Mouse (Mus musculus): ENCODE measurements around the gene Sarnp.

The Sarnp gene

GRCm38 (mm10) chr10:128913696-128914095 lies 96.6 kb downstream of the Sarnp start:
- no peak for DNase-seq (ENCODE audit: low read depth, low spot score)

DNA sequence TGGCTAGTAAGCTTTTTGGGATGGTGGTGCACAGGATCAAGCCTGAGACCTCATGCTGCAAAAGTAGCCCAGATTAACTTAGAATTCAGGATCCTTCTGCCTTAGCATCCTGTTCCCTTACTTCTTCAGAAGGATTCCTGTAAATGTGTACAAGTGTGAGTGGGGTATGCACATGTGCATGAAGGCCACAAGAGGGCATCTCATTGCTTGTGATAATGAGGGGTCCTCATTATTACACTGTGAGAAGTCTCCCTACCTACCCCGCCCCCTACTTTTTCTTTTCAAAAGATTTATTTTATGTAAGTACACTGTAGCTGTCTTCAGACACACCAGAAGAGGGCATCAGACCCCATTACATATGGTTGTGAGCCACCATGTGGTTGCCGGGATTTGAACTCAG lies 98.4 kb downstream of the Sarnp start:
- no peak for DNase-seq (ENCODE audit: low read depth, low spot score)

DNA sequence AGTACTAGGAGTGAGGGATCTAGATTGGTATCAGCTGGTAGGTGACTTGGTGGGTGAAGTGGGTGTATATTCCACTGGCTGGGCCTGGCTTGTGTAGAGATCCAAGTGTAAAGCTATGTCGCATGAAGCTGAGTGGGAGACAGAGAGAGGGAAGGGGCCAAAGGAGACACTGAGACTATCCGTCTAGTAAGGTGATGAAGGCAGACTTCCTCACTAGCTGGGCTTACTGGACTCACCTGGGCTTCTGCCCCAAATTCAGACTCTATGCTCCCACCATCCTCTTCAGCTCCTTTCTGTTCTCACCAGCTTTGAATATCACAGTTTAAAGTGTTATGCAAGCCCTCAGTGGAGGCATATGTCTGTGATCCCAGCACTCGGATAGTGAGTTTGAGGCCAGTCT lies 99.5 kb downstream of the Sarnp start:
- no peak for DNase-seq (ENCODE audit: low read depth, low spot score)

DNA sequence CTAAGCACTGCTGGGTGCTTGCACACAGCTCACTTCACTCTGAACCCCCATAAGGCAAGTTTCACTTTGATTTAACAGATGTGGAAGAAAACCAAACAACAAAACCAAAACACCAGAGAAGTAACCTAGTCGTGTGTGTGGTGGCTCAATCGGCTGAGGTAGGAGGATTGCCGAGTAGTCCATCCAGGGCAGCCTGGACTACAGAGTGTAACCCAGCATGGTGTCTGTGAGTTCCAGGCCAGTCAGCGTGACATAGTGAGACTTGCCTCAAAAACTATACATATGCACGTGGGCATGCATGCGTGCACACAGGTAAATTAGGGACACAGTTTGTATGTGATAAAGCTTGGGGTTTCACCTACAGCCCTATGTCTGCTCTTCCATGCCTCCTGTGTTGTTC lies 100.3 kb downstream of the Sarnp start:
- DNase-seq (ENCODE audit: low read depth, low spot score), result no peak

- DNase-seq (ENCODE audit: low read depth, low spot score), result no peak
Measured at GRCm38 (mm10) chr10:128918246-128918645, 101.1 kb downstream of the Sarnp start.

DNA sequence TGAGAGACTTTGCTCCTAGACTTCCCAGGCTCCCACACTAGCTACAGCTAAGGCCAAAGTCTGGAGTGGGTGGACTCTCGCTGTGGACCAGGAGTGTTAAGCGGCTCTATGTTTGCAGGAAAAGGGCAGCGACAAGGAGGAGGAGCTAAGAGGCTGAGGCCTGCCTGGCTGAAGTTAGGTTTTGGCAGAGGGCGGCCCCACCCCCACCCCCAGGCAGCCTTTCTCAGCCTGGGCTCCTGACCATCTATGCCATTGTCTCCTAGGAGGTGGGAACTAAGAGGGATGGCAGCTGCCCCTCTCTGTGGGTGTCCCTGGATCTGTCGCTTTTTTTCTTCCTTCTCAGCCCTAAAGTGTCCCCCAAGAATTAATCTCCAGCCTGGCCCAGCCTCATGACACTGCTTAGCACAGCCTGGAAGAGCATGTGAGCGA lies 102.1 kb downstream of the Sarnp start:
- DNase-seq (ENCODE audit: low read depth, low spot score), result no peak

- DNase-seq (ENCODE audit: low read depth, low spot score), result no peak
Measured at GRCm38 (mm10) chr10:128919966-128920365, 102.8 kb downstream of the Sarnp start.

GRCm38 (mm10) chr10:128920736-128921161 lies 103.6 kb downstream of the Sarnp start:
- no peak for DNase-seq (ENCODE audit: low read depth, low spot score)

DNA sequence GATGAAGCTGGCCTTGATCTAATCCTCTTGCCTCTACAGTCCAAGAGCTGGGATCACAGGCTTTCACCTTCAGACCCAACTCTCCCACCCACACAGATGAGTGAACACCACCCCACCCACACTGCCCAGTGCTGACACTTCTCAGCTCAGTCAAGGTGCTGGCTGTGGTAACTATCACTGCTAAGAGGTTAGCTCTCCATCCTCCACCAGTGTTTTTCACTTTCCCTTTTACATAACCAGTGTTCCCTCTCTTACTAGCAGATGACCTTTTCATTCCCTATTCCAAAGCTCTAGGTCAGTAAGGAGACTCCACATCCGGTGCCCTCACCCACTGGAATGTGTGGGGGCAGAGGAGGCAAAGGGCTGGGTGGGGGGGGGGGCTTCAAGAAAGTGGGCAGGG lies 104.1 kb downstream of the Sarnp start:
- no peak for DNase-seq (ENCODE audit: low read depth, low spot score)

- no peak for DNase-seq (ENCODE audit: low read depth, low spot score)
Measured at GRCm38 (mm10) chr10:128921883-128922821, 105.0 kb downstream of the Sarnp start.

DNA sequence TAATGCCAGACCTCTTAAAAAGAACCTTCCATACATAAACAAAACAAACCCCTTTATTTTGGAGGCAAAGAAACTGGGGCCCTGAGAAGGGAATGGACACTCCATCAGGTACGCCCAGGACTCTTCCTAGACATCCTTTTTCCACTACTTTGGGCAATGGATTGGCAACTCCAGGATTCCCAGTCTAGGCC lies 105.6 kb downstream of the Sarnp start, which contains the start of gene Rdh5:
Gene Rdh5 (minus strand): TSS at position 67 of the 191 bp plus-strand sequence.
- DNase-seq (ENCODE audit: low read depth, low spot score), result no peak

DNA sequence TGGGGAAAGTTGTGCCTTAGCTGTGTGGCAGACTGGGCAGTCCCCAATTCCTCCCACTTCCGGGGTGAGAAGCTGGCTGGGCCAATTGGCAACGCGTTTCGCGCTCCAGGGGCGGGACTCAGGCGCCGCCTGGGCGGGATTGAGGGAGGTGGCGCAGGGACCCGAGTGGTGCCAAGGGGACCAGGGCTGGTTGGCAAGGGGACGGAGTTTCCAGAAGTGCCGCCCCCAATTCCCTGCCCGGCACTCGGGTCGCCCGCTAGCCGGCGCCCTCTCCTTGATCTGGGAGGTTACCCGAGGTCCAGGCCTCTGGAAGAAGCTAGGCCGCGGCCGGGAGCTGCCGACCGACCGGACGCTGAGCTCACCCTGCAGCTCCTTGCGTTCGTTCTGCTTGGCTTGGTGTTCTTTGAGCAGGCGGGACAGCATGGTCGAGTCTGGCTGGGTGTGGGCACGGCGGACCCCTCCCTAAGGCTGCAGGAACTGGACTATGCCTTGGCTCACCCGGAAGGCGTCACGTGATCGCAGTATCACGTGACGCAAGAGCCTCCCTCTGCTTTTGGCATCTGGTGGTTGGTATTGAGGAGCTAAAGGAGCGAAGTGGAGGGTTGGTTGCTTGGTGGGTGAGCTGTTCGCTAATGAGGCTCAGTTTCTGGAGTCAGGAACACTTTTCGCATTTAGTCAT lies 106.0 kb downstream of the Sarnp start:
- DNase-seq (ENCODE audit: low read depth, low spot score), result peak; percentile 99

GRCm38 (mm10) chr10:128923935-128924334 lies 106.8 kb downstream of the Sarnp start, which contains the start of gene Bloc1s1:
TSS of gene Bloc1s1 (minus strand) at chr10:128924035.
- no peak for DNase-seq (ENCODE audit: low read depth, low spot score)

Data from mesoderm, embryonic 11.5 days (tissue).